Mouse (Mus musculus) spleen, postnatal 0 days (tissue): ENCODE data around the gene Abcb5. TPM values are rescaled to one million over a fixed set of nuclear protein-coding genes. Genes with fewer than 3 reads are reported as not detected.

Experiments used
- polyA plus RNA-seq: library from polyadenylated mRNA; unstranded; fragments of >200 nt; fragmentation: Nextera tagmentation; extraction: Ambion mirVana; gene quantifications from 2 replicates; pipeline ENCODE4 v1.2.1, GENCODE M21; 2015

The Abcb5 gene
- polyA plus RNA-seq = not detected in 2 replicates

DNA sequence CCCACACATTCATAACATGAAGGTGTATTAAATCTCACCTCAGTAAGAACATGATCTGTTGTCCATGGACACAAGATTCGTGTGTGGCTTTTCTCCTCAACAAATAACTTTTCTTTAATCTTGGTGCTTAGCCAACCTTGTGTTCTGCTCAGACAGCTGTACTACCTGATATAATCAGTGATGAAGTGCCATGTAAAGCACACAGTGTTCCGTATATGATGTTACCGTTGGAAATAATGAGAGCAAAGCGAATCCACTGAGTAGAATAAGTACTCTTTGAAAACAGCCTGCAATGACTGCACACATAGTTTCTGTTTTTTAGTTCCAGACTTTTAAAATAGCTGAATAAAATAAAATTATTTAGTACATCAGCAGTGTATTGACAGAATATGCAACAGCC, at the start of gene Abcb5:
TSS of gene Abcb5 (minus strand) at position 101 of the 400 bp plus-strand sequence.

DNA sequence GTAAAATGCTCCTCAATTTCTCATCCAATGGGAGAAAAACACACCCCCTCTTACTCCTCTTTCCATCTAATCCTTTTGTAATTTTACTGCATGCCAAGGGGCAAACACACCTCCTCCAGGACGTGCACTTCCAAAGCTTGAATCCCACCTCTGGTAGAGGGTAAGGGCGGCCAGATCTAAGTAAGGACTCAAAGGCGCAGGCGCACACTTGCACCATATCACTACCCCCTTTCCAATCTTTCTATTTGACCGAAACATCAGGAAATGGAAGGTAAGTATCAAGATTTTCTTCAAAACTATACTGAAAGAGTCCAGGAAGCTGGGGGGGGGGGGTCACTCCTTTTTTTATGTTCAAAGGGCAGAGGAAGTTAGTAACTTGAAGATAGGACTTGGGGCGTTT, 120.0 kb downstream of the Abcb5 start, which contains the start of gene Sp8:
TSS of gene Sp8 (plus strand) at position 109 of the 400 bp plus-strand sequence.

Other genes starting within 250 kb of the Abcb5 start
- not detected in 2 replicates for gene Sp8, start 120.1 kb downstream of the Abcb5 start, polyA plus RNA-seq